Mouse (Mus musculus): ENCODE measurements around the gene Cadps.
"Not testable (repeated sequence)": the region's sequence is repeated elsewhere in the genome, so short reads cannot be mapped to it uniquely, and the experiment has no call there.

The Cadps gene

DNA sequence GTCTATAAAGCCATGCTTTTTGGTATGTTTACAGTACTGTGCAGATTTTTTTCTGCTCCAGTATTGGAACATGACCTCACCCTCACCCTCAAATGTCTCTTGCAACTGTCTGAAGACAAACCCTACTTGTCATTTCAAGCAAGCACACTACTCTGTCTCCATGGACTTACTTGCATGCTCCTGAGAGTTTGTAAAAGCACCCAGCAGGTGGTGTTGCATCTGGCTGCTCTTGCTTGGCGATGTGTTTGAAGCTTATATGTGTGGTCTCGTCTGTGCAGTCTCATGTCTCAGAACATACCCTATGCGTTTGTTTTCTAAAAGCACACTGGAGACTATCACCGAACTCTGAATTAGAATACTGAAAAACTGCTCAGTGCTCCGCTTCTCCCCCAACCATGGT lies 241.2 kb downstream of the Cadps start:
- DNase-seq: no peak

DNA sequence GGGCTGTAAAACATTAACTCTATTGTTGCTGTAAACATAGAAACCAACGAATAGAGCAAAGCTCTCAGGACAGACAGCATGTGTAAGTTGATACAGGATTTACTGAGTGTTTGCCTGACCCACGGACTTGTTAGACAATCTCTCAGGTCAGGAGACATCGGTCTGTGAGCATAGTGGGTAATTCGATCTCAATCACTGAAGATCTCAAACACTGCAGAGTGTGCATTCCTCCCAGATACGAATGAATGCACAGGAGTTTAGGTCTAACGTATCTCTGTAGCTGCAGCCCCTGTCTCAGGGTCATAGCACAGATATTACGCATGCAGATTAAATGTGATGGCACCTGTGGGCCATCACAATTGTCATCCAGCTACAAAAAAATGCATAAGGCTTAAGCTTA lies 242.1 kb downstream of the Cadps start:
- DNase-seq: no peak

DNA sequence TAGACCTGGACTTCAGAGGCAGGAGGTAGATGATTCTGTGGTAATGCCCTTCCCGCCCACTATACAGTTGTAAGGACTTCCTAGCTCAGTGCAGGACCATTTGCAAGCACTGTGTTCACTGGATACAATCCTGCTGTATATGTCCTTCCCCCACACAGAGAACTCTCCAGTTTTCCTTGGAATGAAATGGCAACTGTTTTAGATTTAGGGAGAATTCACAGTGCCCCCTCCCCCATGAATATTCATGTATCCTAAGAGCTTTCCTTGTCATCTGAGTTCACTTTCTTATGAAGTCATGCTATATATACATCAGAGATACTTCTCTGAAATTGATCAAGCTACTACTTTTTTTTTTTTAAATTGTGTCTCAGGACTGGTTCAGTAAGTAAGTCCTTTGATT lies 244.7 kb downstream of the Cadps start:
- DNase-seq: no peak

DNA sequence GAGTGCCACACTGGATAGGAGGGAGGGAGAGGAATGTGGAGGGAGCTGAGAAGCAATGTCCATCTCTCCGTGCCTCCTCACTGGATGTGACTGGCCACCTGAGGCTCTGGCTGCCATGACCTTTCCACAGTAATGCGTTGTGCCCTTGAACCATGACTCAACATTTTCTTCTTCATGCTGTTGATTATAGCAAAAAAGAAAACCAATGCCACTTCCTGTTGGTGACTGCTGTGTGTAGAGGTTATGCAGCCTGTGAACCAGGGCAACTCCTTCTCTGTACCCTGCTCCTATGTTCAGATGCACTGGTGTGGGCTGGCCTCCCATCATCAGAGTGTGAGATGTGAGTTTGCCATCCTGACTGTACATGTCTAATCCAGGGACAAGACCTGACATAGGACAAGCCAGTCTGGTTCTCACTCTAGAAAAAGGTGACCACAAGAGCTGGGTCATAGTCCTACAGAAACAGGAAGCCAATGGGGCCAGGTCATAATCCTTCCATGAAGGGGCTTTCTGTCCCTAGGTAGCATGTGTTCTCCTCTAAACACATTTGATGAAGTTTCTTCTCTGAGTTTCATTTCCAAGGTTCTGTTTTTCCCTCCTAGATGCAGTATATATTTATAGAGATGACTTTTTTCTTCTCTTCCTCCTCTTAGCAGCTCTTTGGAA lies 245.3 kb downstream of the Cadps start:
- DNase-seq: no peak

DNA sequence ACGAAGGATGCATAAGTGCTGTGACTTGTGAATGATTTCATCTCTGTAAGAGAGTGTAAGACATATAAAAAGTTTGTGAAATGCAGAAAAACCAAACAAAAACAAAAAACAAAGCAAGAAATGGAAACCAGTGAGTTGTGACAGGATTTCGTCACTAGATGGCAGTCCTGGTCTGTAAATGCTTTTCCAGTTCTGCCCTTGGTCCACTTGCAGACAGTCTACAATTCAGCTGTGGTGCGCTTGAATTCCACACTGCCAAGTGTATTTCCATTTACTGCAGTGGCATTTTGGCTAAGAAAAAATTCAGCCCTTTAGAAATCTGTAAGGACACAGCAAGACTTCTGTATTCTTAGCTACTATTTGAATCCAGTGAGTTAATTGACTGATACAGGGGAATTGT lies 247.8 kb downstream of the Cadps start:
- DNase-seq: peak; percentile 26

DNA sequence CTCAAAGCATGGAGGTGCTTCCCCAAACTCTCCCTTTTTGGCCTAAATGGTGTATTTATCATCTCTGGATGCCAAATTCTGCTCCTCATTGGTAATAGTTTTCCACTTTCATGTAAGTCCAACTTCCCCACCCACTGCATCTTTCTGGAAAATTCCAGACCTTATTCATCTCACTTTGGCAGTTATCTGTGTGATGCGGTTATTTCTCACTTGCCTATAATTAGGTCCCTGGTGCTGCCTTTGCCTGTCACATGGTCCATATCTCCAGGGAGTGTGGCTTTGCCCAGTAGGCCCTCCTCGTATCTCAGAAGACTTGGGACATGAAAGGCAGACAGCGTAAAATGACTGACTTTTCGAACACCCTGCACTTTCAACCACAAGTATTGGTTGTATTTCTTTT lies 248.5 kb downstream of the Cadps start:
- no peak for DNase-seq

DNA sequence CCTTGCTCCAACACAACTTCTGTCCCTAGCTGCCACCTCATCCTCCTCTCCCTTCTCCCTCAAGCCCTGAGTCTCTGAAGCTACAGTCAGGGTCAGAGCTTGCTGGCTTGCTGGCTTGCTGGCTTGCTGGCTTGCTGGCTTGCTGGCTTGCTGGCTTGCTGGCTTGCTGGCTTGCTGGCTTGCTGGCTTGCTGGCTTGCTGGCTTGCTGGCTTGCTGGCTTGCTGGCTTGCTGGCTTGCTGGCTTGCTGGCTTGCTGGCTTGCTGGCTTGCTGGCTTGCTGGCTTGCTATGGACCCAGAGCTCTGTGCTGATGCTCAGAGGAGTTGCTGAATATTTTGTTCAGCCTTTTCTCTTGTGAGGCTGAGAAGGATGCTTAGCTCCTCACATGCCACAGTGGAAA lies 261.1 kb downstream of the Cadps start:
- not testable (repeated sequence) for DNase-seq

DNA sequence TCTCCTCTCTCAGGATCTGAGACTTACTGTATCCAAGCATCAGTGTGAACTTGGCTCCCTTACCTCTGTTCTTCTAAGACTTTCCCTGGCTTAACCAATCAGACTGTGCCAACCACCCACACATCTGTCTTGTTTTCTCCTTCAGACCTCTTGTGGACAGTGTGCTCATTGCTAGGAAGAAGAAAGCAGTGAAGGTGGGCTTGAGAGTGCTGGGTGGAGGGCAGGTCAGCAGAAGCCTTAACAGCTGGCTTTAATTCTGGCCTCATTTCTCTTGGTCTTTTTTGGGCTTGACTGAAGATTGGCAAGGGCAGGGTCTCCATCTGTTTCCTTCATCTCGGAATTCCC lies 262.7 kb downstream of the Cadps start:
- DNase-seq: no peak

DNA sequence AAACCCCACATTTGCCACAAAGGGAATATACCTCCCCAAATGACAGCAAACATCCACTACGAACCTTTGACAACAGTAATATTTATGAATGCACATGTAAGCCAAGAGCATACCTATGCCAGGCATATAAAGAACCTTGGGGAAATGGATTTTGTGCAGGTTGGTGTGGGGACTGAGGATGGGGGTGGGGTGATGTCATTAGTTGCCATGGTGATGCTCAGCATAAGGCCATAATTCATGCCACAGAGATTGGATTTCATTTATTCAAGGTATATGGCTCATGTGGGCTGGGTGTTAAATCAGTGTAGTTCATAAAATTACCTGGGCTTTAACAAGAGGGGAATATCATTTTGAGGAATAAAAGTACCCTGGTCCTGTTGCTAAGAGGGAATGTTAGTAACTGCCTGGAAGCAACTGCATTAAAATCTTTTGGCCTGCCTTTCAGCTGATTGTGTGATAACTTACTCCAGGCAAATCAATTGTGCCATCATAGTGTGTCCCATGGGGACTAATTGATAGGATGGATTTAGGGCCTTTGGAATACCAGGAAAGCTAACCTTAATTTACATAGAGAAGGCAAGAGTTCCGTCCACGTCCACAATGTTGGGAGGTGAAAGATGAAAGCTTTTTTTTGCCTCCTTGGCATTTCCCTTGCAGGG lies 263.2 kb downstream of the Cadps start:
- no peak for DNase-seq

DNA sequence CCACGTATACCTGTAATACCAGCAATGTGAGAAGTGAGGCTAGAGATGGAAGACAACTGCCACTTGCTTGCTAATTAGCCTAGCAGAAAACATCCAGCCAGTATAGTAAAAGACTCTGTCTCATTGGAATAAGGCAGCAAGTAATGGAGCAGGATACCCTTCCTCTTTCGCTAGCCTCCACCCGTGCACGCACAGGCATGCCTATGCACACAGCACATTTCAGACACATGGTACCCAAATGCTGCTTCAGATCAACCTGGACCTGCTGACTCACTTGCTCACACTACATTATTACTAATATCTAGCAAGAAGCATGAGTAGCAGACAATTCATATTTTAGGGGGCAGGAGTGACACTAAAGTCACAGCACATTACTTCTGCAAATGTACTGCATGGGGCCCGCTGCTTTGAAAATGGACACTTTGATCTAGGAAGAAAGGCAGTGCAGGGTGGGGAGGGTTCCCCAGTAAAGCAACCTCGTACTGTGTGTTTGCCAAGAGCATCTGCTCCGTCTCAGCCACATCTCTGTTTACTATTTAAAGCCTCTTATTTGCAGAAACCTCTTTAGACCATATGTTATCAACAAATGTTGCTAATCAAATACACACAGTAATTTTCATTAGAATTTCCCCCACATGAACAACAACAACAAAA lies 263.8 kb downstream of the Cadps start:
- no peak for DNase-seq

DNA sequence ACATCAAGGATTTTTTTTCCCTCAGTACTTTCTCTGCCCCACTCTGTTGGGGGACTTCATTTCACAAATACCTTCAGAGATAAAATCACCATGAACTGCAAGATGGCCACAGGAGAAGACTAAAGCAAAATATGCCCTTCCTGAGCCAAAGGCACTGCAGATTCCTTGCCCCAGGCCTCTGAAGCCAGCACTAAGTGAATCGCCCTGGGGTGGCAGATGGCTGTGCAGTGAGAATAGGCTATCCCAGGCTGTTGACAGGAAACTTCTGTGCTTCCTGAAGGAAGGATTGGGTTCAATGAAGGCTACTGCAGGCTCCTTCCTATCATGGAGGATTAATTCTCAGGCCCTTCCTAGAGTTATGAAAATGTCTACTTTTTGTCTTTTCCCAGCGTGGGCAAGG lies 268.4 kb downstream of the Cadps start:
- no peak for DNase-seq

DNA sequence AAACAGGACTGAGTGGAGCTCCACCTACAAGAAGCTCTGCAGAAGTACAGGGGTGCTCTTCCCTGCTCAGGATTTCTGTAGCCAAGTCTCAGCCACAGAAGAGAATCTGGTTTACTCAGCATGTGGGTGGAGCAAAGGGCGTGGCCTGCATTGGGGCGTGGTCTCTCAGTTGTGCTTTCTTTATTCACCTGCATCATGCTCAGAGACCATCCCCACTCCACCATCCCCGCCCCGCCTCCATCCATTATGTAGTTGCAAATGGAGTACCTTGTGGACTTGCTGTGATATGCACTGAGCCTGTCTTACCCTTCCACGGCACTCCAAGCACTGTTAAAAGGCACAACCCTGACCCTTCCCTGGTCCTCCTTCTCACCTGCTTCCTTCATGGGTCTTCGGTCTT lies 271.5 kb downstream of the Cadps start:
- DNase-seq: no peak

DNA sequence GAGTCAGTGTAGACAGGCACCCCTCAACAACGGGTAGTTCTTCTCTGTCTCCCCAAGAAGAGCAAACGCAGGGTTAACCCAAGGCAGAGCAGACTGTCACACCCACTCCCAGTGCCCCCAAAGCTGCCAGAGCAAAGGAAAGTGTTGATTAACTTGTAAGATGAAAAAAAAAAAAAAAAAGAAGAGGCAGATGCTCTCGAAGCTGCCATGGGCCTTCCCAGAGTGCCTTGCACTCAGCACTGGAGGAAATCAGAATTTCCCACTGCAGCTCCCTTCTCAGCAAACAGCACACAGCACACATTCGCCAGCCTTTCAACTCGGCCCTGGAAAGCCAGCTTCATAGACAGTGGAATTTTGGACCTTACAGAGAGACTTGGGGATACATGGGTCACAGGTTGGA lies 271.9 kb downstream of the Cadps start:
- no peak for DNase-seq

DNA sequence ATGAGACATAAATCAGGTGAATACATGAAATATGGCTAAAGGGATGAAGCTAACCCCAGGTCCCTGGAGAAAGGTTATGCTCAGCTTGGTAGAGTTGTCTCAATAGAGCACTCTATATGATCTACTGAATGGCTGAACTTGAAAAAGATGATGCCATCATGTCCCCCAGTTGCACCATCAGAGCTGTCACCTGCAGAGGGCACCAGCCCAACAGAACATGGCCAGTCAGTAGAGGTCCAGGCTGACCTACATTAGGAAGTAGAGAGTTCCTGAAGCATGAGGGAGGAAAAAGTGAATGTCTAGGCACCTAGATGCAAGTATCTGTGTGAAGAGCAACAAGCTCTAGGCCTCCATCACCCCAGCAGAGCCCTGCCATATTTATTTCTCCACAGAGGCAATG lies 273.6 kb downstream of the Cadps start:
- no peak for DNase-seq

DNA sequence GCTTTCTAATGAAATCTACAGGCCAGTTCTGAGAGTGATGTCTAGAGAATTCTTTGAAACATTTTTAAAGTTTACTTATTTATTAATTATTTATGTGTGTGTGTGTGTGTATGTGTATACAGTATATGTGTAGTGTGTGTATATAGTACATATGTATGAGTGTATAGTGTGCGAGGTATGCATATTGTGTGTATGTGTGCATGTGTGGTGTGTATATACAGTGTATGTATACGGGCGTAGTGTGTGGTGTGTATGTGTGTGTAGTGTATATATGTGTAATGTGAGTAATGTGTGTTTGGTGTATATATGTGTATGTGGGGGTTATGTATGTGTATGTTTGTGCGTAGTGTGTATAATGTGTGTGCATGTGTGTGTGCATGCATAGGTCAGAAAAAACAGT lies 275.4 kb downstream of the Cadps start:
- DNase-seq: no peak

DNA sequence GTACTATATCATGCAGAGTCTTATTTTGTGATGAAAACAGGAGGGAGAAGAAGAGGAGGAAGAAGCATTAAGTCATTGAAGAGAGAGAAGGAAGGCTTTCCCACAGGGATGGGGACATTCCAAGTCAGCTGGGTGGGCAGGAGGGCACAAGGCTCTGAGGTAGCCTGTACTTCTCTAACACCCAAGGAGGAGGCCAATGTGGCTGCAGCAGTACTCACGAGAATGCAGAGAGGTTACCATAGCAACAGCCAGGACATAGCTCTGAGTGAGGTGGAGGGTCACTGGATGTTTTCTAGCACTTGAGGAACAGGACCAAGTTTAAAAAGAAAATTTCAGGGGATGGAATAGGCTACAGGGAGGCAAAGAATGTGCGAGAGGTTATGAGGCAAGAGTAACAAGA lies 281.1 kb downstream of the Cadps start:
- DNase-seq: no peak

DNA sequence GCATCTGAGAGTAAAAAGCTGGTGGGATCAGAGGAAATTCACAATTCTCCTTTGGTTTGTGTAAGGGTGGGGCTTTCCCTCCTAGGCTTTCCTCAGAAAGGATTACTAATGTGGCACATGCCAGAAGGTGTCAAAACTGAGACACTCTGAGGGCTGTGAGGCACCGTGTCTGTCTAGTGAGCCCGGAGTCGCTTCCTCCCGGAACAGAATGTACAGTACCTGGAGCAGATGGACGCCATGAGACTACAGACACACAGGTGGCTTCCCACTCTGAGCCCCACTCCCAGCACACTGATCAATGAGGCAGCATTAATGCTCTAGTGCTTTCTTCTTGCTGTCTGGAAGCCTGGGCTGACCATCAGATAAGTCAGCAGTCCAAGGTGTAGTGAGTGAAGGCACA lies 283.8 kb downstream of the Cadps start:
- DNase-seq: no peak

DNA sequence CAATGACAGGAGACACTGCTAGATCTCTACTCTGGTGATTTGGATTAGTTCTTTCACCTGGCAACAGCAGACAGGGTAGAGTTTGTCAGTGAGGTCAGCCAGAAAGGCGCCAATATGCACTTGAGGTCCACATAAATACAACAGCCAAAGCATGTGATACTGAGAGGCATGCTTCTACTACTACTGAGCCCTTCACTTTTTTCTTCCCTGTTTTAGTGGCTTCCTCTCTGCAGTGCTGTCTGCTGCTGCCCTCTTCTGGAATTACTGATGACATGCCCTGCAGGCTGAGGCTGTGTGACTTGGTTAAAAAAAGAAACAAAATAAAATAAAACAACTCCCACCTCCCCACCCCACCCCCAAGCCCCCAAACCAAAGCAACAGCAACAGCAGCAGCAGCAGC lies 291.8 kb downstream of the Cadps start:
- DNase-seq: peak; percentile 3

DNA sequence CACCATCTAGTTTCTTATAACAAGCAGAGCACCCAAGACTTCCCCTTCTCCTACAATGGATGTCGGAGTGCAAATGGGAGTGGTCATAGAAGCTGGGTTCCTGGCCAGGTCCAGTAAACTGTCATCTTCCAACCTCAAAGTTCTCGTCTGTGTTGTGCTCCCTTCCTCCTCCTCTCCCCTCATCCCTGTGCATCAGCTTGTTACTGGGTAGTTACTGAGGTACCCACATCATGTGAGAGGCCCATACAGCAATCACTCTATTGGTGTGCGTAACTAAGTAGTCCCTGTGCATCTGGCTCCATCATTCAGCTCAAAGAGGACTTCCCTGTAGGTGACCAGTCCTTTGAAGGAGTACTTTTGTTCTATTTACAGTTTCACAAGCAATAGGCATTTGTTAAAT lies 292.3 kb downstream of the Cadps start:
- no peak for DNase-seq

DNA sequence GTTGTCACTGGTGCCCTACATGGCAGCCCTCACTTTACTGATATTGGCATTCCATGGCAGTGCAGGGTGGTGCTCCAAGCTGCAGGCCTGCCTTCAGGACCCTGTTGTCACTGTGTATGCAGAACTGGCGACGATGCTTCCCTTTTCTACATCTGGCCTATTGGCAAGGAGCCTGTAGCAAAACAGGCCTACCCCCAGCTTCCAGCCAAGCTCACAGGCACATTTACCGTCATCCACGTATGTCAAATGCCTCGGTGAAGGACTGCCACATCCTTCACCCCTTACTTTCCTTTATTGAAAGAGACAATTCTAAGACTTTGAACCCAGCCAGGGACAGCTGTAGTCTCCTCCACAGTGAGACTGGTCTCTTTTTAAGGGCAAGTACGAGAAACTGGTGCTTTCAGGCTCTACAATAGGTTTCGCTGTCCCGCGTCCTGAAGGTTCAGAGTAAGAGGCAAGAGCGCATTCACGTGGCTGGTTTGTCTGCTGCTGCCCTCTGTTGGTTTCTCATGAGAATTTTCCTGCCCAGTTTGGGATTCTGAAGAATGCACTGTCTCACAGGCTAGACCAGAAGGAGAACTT lies 292.8 kb downstream of the Cadps start:
- DNase-seq: peak; percentile 32

DNA sequence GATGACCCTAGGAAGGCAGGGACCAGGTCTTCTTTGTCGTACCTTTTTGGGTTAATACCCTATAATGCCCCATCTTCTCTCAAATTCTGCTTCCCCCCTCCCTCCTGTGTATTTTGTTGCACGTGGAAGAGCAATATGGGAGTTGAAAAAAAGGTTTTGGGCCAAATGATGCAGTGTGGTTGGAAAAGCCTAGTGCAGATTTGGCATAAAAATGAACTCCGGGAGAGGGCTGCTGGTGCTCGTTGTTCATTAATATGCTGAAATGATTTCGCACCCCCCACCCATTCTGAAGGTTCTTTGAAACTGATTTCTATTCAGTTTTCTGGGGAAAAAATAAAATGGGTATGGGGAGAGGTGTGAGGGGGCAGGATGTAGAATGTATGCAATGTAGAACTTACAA lies 295.6 kb downstream of the Cadps start:
- no peak for DNase-seq

DNA sequence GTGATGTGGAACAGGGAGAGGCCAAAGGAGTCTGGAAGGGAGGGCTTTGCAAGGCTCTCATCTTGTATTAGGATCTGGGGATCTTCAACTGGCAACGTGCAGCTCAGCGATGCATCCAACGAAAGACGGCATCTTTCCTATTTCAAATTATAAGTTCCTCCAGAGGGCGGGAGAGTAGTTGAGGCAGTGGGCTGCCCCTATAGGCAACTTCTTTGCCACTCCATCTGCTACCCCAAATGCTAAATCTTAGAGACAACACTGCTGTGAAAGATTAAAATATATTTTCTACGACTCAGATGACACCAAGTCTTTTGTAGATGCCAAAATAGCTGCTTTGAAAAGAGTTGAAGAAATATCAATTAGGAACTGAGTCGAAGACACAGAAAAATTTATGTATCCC lies 315.9 kb downstream of the Cadps start:
- no peak for DNase-seq

DNA sequence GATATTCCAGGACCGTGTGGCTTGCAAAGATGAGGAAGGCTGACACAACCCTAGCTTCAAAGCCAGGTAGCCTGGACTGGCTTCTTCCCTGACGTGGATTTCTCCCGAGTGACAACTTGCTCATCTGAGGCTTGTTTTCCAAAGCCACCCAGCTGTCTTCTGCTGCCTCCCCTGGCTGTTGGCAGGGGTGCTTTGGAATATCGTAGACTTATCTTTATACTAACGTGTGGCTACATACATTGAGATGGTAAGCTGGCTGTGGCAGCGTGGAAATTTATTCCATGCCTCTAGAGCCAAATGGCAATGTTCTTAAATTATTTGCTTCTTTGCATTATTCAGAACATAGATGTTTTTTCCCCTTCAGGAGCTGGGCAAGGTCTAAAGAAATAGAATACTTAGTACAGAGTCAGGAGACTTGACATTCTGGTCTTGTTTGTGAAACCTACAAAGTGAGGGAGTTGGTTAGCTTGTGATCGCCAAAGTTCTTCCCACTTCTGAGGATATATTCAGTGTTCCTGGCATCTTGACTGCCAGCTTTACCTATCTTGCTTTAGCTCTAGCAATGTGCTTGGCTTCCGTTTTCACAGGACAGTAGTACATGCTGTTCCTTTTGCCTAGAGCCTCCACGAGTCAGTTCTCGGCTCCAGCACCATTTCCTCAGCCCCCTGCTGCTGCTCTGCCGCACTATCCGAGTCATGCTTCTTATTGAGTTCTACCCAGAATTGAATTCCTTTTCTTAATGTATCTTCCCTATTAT lies 318.5 kb downstream of the Cadps start:
- DNase-seq: no peak

DNA sequence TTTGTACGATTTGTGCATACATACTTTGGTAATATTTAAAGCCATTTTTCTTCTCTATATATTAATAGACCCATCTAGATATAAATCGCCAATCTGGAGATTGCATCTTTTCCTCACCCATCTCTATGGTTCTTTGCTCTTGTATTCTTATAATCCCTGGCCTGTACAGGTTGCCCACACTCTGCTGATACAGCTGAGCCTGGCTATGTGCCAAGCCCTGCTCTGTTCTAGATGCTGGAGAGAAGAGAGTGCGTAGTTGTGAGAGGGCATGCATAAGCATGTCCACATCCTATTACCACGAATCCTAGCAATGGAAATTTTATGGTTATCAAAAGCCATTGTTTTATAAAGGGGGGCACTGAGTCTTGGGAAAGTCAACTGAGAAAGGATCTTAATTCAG lies 360.7 kb downstream of the Cadps start:
- no peak for DNase-seq
